Mouse (Mus musculus) intestine, embryonic 14.5 days (tissue): ENCODE data around the gene Usp39. TPM values are rescaled to one million over a fixed set of nuclear protein-coding genes. Genes with fewer than 3 reads are reported as not detected.

Experiments
- ATAC-seq: fragments of 200-750 bp; cut with Nextera tagmentation; replicated peaks from 2 replicates; pipeline ENCODE4 v1.8.0; 2017; ENCODE audit warnings: low read depth, moderate number of reproducible peaks, moderate TSS enrichment, moderate library complexity; ENCODE audit not compliant: low FRiP score, low TSS enrichment
- DNase-seq: peaks from one replicate; pipeline ENCODE4 v3.0.0-alpha.2; 2018; ENCODE audit warnings: low spot score
- H3K27ac ChIP-seq: fragments of 300-500 bp; sonication (generic); 2 replicates; pipeline ENCODE4 v1.5.1; 2014; ENCODE audit warnings: low read depth, mild to moderate bottlenecking, control low read depth
- H3K27me3 ChIP-seq: fragments of 300-500 bp; sonication (generic); replicated peaks from 2 replicates; pipeline ENCODE4 v1.6.1; 2014; ENCODE audit warnings: low read length, control low read depth; ENCODE audit not compliant: control insufficient read depth, insufficient read depth
- H3K36me3 ChIP-seq: fragments of 300-500 bp; sonication (generic); 2 replicates; pipeline ENCODE4 v1.6.1; 2014; ENCODE audit warnings: low read length, control low read depth; ENCODE audit not compliant: control insufficient read depth, insufficient read depth
- H3K4me1 ChIP-seq: fragments of 300-500 bp; sonication (generic); replicated peaks from 2 replicates; pipeline ENCODE4 v1.6.1; 2014; ENCODE audit warnings: low read length, control low read depth, mixed read lengths; ENCODE audit not compliant: control insufficient read depth, insufficient read depth
- H3K4me2 ChIP-seq: fragments of 300-500 bp; sonication (generic); 2 replicates; pipeline ENCODE4 v1.6.1; 2014; ENCODE audit warnings: low read length
- H3K4me3 ChIP-seq: fragments of 300-500 bp; sonication (generic); 2 replicates; pipeline ENCODE4 v1.5.1; 2014; ENCODE audit warnings: low read depth, low read length, control low read depth, mixed read lengths
- H3K9ac ChIP-seq: fragments of 300-500 bp; sonication (generic); 2 replicates; pipeline ENCODE4 v1.6.1; 2014; ENCODE audit warnings: mild to moderate bottlenecking, low read length
- H3K9me3 ChIP-seq: fragments of 300-500 bp; sonication (generic); 2 replicates; pipeline ENCODE4 v1.6.1; 2016; ENCODE audit warnings: low read length, control low read depth; ENCODE audit not compliant: control insufficient read depth
- WGBS: fragments of 180-500 bp; shearing (Covaris S2); extraction: QIAGEN DNeasy Blood & Tissue Kit; methylation state at CpG from one replicate; pipeline ENCODE4 v1.1.7; 2014; 5-methylcytosine and 5-hydroxymethylcytosine counted together
- polyA plus RNA-seq: library from polyadenylated mRNA; unstranded; fragments of >200 nt; fragmentation: Nextera tagmentation; extraction: Ambion mirVana; gene quantifications from 2 replicates; pipeline ENCODE4 v1.2.1, GENCODE M21; 2014

Usp39 gene
- polyA plus RNA-seq, 1 experiment from 2014 or later: 56.2 TPM

DNA sequence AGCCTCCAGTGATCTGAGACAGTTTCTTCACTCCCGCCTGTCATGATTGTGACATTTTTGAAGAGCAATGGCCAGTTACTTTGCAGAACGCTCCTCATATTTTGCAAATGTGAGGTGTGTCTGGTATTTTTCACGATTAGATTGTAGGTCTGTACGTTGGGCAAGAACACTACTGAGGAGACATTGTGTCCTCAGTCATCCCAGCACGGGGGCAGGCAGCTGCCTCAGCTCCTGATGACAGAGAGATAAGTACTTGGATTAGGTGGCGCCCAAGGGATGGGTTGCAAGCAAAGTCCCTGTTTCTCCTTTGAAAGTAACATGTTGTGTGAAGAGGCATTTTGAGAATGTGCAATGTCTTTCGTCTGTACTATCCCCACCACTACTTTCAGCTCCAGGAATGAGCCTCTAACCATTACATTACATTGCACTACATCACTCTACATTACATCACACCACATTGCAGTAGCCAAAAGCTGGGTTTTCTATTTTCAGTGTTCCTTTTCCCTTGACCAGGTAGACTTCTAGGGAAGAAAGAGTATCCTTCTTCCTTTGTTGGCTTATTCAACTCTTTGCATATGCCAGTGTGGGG lies 64.5 kb downstream of the Usp39 start:
- DNase-seq (no peak), ATAC-seq (no peak)
- H3K9me3 ChIP-seq: no peaks in the 10 kb centered on the region
- H3K27me3 ChIP-seq: no peaks in the 10 kb centered on the region
- no peak overlapping the region for H3K27ac ChIP-seq
- H3K4me1 ChIP-seq: no peaks in the 10 kb centered on the region
- WGBS: 62% methylated on average over 7 of the region's 7 CpGs
- H3K4me3 ChIP-seq: no peak overlapping the region
- no peak overlapping the region for H3K9ac ChIP-seq
- H3K36me3 ChIP-seq: no peaks in the 10 kb centered on the region
- H3K4me2 ChIP-seq: no peak overlapping the region

DNA sequence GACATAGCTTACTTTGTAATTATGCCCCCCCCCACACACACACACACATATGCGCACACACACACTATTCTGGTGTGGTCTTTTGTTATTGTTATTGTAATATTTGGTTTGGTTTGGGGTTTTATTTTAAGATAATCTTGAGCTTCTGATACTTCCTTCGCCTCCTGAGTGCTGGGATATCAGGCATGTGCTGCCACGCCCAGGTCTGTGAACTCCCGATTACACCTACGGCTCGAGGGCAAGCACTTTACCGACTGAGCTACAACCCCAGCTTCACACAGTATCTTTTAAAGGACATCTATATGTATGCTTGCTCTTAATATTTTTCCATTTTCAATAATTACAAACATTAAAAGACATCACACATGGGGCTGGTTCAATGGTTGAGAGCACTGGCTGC lies 65.5 kb downstream of the Usp39 start:
- Histone ChIP-seq H3K4me2 (no peak overlapping the region), H3K4me1 (no peaks in the 10 kb centered on the region), H3K9ac (no peak overlapping the region), H3K36me3 (no peaks in the 10 kb centered on the region), H3K27me3 (no peaks in the 10 kb centered on the region), H3K9me3 (no peaks in the 10 kb centered on the region), H3K27ac (no peak overlapping the region), H3K4me3 (no peak overlapping the region)
- DNase-seq (no peak), ATAC-seq (no peak)
- WGBS: 75% methylated on average over 7 of the region's 7 CpGs

DNA sequence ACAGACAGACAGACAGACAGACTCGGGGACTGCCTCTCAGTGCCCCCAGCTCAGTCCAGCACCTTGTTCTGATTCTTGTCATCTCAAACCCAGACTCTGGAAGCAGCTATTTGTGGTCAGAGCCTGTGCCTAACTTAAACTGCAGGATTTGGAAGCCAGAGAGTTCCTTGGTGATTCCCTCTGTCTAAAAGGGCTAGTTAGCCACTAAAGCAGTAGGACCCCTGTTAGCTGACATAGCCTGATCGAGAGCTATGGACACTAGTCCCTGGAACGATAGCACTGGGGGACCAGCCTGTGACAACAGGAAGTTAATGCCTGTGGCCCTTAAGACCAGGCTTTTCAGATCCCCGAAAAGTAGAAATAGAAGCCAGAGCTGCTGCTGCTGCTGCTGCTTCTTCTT lies 66.1 kb downstream of the Usp39 start:
- H3K4me1 ChIP-seq: no peaks in the 10 kb centered on the region
- no peak overlapping the region for H3K27ac ChIP-seq
- WGBS: 66% methylated on average over 4 of the region's 4 CpGs
- H3K4me3 ChIP-seq: no peak overlapping the region
- H3K36me3 ChIP-seq: no peaks in the 10 kb centered on the region
- no peak overlapping the region for H3K9ac ChIP-seq
- no peaks in the 10 kb centered on the region for H3K27me3 ChIP-seq
- no peak overlapping the region for H3K4me2 ChIP-seq
- DNase-seq: no peak
- no peak for ATAC-seq
- H3K9me3 ChIP-seq: no peaks in the 10 kb centered on the region

DNA sequence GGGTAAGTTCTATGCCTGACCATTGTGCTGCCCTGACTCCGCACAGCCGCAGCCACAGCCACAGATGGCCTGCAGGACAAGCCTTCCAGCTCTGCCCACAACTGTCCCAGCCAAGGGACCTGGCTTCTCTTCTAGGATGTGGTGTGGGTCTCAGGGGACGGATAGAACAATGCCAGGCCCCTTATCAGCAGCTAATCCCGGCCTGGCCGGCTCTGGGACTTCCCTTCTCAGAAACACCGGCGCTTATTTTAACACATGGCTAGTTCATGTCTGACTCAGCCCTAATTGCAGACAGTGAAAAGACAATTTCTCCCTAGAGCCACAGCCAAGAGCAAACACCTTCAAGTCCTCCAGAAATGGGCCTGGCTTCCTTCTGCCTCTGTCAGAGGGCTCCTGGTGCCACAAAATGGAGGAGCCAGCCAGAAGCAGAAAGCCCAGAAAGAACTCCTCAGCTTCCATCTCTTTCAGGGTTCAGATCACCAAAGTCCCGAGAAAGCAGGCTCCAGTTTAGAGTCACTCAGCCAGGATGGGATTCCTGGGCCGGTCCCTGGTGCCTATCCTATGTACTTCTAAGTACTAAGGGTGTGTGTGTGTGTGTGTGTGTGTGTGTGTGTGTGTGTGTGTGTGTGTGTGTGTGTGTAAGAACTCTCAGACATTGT lies 67.3 kb downstream of the Usp39 start:
- Histone ChIP-seq H3K36me3 (no peaks in the 10 kb centered on the region), H3K9ac (no peak overlapping the region), H3K27me3 (no peaks in the 10 kb centered on the region), H3K9me3 (no peaks in the 10 kb centered on the region), H3K4me3 (no peak overlapping the region), H3K4me2 (no peak overlapping the region), H3K4me1 (no peaks in the 10 kb centered on the region), H3K27ac (no peak overlapping the region)
- DNase-seq (no peak), ATAC-seq (no peak)
- 66% methylated on average over 9 of the region's 9 CpGs for WGBS

DNA sequence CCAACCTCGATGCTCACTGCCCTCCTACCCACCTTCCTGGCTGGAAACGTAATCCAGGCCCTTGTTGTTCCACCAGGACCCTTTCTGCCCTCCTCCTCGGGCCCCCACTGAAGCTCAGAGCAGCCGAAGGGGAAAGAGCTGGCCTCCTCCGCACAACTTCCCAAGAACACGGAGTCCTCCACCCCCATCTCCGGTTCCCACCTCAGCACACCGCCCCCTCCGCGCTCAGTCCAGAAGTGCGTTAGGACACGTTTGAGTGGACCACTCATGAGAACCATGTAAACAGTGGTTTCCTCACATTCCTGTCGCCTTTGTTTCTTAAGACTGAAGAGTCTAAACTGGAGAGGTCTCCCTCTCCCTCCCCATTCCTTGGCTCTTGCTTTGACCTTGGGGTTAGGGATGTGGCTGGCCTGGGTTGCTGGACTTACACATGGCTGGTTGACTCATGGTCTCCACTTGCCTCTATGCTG lies 68.0 kb downstream of the Usp39 start:
- Histone ChIP-seq H3K9ac (no peak overlapping the region), H3K9me3 (no peaks in the 10 kb centered on the region), H3K36me3 (no peaks in the 10 kb centered on the region), H3K27me3 (no peaks in the 10 kb centered on the region), H3K27ac (no peak overlapping the region), H3K4me2 (no peak overlapping the region), H3K4me3 (no peak overlapping the region), H3K4me1 (no peaks in the 10 kb centered on the region)
- 71% methylated on average over 13 of the region's 13 CpGs for WGBS
- ATAC-seq (no peak), DNase-seq (no peak)

DNA sequence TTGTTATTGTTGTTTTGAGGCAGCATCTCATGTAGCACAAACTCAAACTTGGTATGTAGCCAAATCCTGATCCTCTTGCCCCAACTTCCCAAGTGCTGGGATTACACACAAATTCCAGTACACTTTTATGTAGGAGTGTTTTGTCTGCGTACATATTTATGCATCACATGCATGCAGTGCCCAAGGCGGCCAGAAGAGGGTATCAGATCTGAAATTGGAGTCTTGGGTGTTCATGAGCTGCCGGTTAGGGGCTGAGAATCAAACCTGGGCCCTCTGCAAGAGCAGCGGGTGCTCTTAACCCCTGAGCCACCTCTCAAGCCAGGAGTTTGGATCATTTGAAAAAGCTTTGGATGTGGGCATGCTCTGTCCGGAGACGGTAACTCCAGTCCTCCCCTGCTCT lies 68.8 kb downstream of the Usp39 start:
- H3K4me1 ChIP-seq: no peaks in the 10 kb centered on the region
- no peak overlapping the region for H3K4me2 ChIP-seq
- DNase-seq (no peak), ATAC-seq (no peak)
- 89% methylated on average over 6 of the region's 6 CpGs for WGBS
- no peaks in the 10 kb centered on the region for H3K36me3 ChIP-seq
- no peak overlapping the region for H3K27ac ChIP-seq
- H3K27me3 ChIP-seq: no peaks in the 10 kb centered on the region
- no peaks in the 10 kb centered on the region for H3K9me3 ChIP-seq
- H3K9ac ChIP-seq: no peak overlapping the region
- no peak overlapping the region for H3K4me3 ChIP-seq

DNA sequence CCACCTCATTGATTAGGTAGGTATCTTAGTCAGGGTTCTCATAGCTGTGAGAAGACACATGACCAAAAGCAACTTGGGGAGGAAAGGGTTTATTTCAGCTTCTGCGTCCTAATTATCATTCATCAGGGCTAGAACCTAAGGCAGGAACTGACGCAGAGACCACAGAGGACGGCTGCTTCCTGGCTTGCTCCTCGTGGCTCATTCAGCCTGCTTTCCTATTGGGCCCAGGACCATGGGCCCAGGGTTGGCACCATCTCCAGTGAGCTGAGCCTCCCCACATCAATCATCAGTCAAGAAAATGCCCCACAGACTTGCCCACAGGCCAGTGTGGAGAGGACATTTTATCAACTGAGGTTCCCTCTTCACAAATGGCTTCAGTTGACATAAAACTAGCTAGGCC lies 69.5 kb downstream of the Usp39 start:
- Histone ChIP-seq H3K36me3 (no peaks in the 10 kb centered on the region), H3K27ac (no peak overlapping the region), H3K4me3 (no peak overlapping the region), H3K4me1 (no peaks in the 10 kb centered on the region), H3K27me3 (no peaks in the 10 kb centered on the region), H3K9me3 (no peaks in the 10 kb centered on the region), H3K9ac (no peak overlapping the region), H3K4me2 (no peak overlapping the region)
- 73% methylated on average over 4 of the region's 4 CpGs for WGBS
- no peak for ATAC-seq
- no peak for DNase-seq

DNA sequence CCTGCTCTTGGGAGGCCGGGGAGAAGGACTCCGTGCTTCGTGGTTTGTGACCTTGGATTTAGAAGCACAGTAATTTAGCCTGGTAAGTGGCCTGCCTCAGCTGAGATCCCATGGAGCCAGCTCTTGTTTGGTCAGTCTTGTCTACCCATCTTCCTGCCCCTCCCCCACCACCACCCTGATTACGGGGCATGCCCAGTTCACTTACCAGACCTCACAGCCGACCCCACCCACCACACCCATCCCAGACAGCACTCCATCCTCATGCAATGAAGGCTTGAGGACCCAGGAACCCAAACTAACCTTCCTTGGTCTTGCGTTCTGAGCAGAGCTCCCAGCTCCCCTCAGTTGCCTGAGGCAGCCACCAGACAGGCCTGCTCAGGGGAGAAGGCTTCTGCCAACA lies 71.8 kb downstream of the Usp39 start:
- no peaks in the 10 kb centered on the region for H3K4me1 ChIP-seq
- ATAC-seq: no peak
- no peak overlapping the region for H3K27ac ChIP-seq
- H3K4me3 ChIP-seq: no peak overlapping the region
- no peaks in the 10 kb centered on the region for H3K36me3 ChIP-seq
- 79% methylated on average over 6 of the region's 6 CpGs for WGBS
- no peaks in the 10 kb centered on the region for H3K9me3 ChIP-seq
- H3K9ac ChIP-seq: no peak overlapping the region
- H3K4me2 ChIP-seq: no peak overlapping the region
- no peaks in the 10 kb centered on the region for H3K27me3 ChIP-seq
- no peak for DNase-seq

DNA sequence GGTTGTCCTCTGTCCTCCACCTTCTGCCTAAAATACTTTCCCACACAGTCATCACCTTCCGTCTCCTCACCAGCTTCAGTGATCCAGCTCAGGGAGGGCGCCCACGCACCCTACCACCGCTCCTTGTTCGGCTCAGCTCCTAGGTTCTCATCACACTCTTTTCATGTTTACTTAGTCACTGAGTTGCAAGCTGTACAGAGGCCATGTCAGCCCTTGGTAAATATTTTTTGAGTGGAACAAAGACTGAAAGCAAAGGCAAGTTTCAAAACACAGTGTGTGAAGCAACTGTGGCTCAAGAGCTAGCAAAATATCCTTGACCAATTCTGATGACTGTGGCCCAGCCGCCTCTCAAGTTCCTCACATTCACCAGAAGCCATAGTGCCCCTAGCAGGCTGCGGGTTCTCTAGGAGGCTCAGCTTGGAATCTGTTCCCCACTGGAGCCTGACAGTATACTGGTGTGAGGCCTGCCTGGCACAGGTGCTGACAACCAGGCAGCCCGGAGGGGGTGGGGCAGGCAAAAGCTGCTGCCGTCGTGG lies 72.8 kb downstream of the Usp39 start:
- no peak overlapping the region for H3K4me3 ChIP-seq
- 78% methylated on average over 10 of the region's 10 CpGs for WGBS
- no peak for DNase-seq
- H3K36me3 ChIP-seq: no peaks in the 10 kb centered on the region
- ATAC-seq: no peak
- H3K9ac ChIP-seq: no peak overlapping the region
- no peak overlapping the region for H3K4me2 ChIP-seq
- H3K27me3 ChIP-seq: no peaks in the 10 kb centered on the region
- no peak overlapping the region for H3K27ac ChIP-seq
- H3K9me3 ChIP-seq: no peaks in the 10 kb centered on the region
- no peaks in the 10 kb centered on the region for H3K4me1 ChIP-seq
